Mouse (Mus musculus) frontal cortex, postnatal 36 days (tissue): Measurements from ENCODE around the gene Speer4f2.
"Not testable (repeated sequence)": the region's sequence is repeated elsewhere in the genome, so short reads cannot be mapped to it uniquely, and the experiment has no call there.

Experiments used
- DNase-seq, 2 experiments: peaks; one replicate each; pipeline ENCODE4 v3.0.0; 2022; ENCODE audit warnings: low spot score in 2 of 2

The Speer4f2 gene

DNA sequence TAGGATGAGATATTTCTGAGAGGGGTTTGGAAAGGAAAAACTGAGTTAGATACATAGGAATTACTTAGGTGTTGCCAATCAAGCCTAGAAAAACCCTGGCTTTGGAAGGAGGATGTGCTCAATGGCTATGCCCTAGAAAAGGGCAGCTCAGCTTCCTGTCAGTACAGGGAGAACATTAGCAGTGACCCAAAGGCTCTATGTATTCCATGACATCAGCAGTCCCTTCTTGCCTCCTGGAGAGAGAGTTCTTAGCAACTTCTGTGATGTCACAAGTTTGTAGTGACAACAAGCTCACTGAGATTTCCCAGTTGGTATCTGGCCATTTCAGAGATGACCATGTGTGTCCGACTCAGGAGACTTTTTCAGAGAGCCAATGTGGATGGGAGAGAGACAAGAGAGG, at the start of gene Speer4f2:
Gene Speer4f2, plus strand, starts transcription at position 301 of the 400 bp plus-strand sequence.
- not testable (repeated sequence) for DNase-seq

GRCm38 (mm10) chr5:17328946-17329566, 43.9 kb upstream of the Speer4f2 start:
- no peak for DNase-seq

DNA sequence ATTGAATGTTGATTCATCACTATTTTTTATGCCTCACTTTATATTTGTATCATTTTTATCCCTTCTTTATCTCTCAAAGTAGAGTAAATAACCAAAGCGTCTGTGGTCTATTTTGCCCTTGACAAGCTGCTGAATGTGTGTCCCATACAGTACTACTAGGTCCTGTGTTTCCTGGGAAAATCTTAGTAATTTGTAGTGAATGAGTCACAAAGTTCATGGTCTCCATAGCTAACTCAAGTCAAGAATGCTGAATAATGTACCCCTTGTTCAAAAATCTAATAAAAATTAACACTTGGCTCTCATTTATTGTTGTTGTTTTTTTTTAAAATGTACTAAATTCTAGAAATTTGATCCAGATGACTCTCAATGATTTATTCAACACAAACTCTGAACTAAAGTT, 38.1 kb upstream of the Speer4f2 start:
- DNase-seq, result no peak

DNA sequence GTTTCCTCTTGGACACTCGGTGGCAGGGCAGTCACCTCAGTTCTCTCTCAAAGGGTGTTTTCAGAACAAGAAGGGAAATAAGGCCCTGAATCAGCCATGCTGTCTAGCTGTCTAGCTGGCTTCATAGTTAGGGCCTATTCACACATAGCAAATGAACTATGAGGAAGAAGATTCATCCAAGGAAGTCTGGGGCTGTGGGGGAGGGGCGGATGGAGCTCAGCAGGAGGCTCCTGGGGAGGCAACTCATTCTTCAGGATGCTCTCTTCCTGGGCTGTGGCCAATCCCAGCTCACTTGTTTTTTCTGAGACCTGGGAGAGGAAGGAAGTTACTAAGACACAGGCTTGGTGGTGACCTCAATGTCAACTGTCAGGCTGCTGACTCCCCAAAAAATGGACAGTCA, 27.2 kb upstream of the Speer4f2 start:
- not testable (repeated sequence) for DNase-seq

- DNase-seq, result no peak
Measured at GRCm38 (mm10) chr5:17359394-17359999, 13.5 kb upstream of the Speer4f2 start.

GRCm38 (mm10) chr5:17389926-17390325, 16.9 kb downstream of the Speer4f2 start:
- no peak for DNase-seq

DNA sequence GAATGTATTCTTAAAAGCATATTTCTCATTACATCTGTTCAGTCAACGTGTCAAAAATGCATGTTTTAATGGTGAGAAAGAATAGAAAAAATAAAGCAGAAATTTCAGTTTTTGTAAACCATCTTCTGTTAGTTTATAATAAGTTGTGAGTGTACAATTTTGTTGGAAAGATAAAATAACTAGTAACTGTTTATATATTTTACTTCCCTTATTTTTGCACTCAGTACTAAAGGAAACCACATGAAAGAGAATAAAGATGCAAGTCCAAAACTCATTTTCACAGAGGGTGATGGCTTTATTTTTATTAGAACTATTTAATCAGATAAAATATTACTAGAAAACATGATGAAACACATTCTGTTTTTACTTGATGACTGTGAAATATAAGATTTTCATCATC, 18.2 kb downstream of the Speer4f2 start:
- DNase-seq, result no peak

DNA sequence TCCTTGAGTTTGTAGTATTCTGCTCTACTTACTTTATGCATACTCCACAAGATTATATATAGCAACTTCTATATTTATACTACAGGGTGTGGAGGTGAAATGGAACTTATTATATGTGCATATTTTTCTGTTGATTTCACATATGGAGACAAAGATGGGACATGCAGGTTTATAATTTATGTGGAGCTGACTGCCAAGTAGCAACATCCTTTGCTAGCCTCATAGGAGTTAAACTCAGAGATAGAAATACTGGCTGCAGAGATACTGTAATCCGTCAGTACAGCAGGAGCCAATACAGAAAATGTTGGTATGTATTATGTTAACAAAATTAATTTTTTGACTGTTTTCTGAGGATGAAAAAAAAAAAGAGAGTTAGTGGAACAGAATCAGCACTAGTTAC, 27.6 kb downstream of the Speer4f2 start:
- no peak for DNase-seq

DNA sequence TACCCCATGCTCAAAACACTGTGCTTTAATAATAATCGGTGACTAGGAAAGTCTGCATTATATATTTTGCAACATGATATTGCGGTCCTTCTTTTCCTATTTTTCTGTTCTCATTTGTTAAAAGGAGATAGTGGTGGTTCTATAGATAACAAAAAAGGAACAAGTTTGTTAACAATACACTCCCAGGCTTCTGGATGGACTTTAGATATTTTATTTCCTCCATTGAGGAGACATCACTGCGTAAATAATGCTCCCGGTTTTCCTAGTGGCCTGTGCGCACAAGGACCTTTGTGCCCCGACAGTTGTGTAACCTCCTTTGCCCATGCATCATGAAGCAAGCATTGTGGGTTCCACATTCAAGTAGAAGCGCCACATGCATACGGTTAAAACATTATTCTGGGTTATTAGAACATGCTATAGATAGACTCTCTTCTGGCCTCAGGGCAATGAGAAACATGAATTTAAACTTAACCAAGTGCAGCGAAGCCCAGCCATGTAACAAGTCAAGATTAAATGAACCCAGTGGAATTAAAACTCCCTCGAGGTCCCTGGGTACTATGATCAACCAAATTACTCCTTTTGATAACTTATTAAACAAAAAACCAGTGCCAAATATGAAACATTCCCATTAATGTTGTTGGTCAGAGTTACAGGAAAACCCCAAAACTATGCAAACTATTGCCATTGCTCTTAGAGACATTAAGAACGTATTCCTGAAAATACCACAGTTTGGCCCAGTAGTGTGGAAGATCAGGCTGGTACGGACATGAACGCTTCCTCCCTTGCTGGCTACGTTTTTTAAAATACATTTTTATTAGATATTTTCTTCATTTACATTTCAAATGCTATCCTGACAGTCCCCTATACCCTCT, 28.5 kb downstream of the Speer4f2 start:
- no peak for DNase-seq

- DNase-seq, result no peak
Measured at GRCm38 (mm10) chr5:17402330-17403125, 29.5 kb downstream of the Speer4f2 start.

DNA sequence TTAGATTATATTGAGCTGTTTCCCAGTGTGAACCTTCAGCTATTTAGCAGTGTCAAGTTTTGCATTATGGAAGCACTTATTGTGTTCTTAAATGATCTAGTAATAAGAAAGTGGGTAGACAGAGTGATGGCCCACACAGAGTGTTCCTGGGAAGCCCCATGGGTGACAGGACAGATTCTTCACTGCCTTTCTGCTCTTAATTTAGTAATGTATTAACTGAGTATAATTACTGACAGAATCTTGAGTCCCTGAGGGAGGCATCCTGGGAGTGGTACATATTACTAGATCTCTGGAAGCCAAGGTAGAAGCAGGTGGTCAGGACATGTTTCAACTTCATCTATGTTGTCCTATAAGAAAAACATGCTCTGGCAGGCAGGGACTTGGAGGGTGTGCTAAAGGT, 30.6 kb downstream of the Speer4f2 start:
- DNase-seq, result no peak

GRCm38 (mm10) chr5:17408924-17409660, 36.1 kb downstream of the Speer4f2 start:
- DNase-seq, result no peak

DNA sequence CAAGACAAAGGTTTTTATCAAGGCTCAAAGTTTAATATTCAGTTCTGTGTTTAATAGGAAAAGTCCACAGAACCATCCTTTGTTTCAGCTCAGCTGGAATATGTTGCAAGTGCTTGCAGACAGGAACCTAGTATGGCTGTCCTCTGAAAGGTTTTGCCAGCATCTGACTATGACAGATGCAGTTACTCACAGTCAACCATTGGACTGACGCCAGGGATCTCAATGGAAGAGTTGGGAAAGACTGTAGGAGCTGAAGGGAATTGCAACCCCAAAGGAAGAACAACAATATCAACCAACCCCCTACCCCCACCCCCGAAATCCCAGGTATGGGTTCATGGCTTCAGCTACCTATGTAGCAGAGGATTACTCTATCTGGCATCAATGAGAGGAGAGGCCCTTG, 44.2 kb downstream of the Speer4f2 start:
- DNase-seq, result no peak

DNA sequence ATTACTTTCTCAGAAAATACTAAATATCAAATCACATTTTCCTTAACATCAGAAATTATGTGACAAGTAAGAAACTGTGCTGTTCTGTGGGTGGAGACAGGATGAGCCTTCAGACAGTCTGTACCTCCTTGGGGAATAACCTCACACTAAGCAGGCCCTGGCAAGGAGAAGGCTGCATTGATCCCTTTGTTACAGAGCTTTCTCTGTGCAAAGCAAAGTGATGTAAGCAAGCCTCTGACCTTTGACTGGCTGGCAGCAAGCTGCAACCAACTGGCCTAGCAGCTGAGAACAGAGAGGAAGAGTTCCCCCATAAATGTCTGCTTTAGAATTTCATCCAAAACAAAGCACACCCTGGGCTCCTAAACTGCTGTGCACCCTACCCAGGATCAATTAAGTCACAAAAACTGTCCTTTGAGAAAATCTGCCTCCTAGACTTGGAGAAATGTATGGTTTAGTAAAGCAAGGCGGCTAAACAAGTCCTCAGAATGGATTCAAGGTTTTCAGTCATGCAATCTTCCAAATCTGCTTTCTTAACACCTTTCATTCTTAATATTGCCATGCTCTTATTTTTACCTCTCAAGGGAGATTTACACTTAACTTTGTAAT, 46.3 kb downstream of the Speer4f2 start:
- DNase-seq, result no peak

- DNase-seq, result no peak
Measured at GRCm38 (mm10) chr5:17419921-17420320, 46.9 kb downstream of the Speer4f2 start.

GRCm38 (mm10) chr5:17422225-17422624, 49.2 kb downstream of the Speer4f2 start:
- no peak for DNase-seq

DNA sequence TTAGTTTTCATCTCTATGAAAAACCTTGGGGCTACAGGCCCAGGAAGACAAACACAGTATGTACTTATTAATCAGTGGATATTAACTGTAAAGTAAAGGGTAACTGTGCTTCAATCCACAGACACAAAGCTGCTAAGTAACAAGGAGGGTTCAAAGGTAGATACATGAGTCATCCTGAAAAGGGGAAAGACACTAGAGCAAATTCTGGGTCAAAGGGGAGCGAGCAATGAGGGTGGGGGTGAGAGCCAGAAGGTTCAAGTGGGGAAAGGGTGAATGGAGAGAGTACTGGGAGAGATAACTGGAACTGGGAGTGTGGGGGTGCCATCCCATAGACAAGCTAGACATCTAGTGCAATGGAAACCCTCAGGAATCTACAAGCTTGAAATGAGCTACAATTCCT, 54.0 kb downstream of the Speer4f2 start:
- DNase-seq, result no peak
